Mouse (Mus musculus): ENCODE data around the gene Birc7. TPM values are rescaled to one million over a fixed set of nuclear protein-coding genes. Genes with fewer than 3 reads are reported as not detected.

Birc7 gene
- total RNA-seq (2023) = not detected in 4 replicates

GRCm38 (mm10) chr2:180928723-180929122 is at the start of gene Birc7:
TSS of gene Birc7 (plus strand) at chr2:180929023.

DNA sequence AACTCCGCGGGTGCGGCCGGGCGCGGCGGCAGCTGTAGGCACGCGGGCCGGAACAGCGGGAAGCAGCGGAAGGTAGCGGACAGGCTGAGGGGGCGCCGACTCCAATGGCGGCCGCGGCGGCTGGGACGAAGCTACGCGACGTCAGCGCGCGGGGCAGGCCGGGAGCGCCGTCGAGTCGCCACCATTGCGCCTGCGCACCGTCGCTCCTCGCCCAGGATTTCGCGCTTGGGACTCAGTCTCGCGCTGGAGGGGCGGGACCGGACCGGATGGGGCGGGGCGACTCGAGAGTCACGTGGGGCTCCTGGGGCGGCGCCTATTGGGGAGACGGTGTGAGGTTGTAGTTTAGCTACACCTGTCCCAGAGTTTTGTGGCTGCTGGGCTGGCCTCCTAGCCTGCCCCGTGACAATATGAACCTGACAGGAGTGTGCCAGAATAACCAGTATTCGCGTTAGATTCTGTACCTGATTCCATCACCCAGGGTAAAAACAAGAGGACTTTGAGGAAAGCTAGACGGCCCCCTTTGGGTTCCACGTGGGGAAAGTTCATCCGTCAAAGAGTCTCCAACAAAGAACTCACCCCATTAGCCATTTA is 7.9 kb upstream of the Birc7 start, which contains the start of gene Ythdf1:
Gene Ythdf1, minus strand, starts transcription at position 140 of the 591 bp plus-strand sequence.

DNA sequence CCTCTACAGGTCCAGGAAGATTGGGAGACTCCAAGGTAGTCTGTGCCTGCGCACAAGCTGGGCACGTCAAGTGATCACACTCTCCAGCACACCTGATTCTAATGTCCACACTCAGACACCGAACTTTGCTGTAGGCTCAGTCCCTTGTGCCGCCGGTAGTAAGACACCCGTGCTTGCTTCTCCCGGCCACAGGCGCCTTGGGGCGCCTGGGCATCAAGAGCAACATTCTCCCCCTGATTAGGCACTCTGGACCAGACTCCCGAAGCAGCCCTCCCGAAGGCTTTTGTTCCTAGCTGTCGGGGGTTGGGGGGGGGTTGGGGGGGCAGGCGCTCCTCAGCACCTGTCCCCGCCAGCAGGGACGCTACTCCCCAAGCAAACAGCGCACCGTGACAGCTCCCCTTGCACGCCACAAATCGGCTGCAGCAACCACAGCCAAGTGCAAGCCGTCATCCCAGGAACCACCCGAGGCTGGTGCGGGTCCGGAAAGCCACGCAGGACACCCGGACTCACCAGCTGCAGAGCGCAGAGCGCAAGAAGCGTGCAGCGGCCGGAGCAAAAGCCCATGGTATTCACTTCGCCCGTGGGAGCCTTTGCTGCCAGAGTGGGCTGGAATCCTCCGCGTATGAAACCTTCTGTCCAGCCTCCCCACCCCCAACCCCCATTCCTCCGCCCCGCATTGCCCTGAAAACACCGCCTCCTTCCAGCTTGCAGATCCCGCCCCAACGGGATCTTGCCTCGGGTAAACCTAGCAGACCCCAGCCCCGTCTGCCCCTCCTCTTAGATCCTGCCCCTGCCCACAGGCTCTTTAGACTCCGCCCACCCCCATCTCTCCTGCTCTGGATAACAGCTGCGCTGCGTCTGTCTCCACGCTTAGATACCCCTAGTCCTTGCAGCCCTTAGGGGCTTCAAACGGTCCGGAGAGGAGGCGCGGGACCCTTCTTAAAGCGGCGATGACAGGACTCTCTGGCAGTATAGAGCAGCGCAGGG is 25.5 kb downstream of the Birc7 start, which contains the start of gene Nkain4:
Gene Nkain4, minus strand, starts transcription at position 639 of the 987 bp plus-strand sequence.

GRCm38 (mm10) chr2:180967010-180967763 is 38.4 kb downstream of the Birc7 start, which contains the start of gene Arfgap1:
TSS of gene Arfgap1 (plus strand) at chr2:180967225.

Other genes starting within 250 kb of the Birc7 start
- 88.6 to 99.9 TPM (median 94.8 TPM) in 4 replicates for gene Dido1, start 219.0 kb upstream of the Birc7 start, total RNA-seq (2023)
- 39.4 to 49.6 TPM (median 47.1 TPM) in 4 replicates for gene Gid8, start 218.9 kb upstream of the Birc7 start, total RNA-seq (2023)
- 21.2 to 29.4 TPM (median 25.2 TPM) in 4 replicates for gene Slc17a9, start 203.8 kb upstream of the Birc7 start, total RNA-seq (2023)
- not detected in 4 replicates for gene Bhlhe23, start 152.1 kb upstream of the Birc7 start, total RNA-seq (2023)
- 79.1 to 96.9 TPM (median 86.7 TPM) in 4 replicates for gene Ythdf1, start 8.1 kb upstream of the Birc7 start, total RNA-seq (2023)
- gene Nkain4, start 25.7 kb downstream of the Birc7 start, total RNA-seq (2023) = not detected in 4 replicates
- gene Arfgap1, start 38.2 kb downstream of the Birc7 start, total RNA-seq (2023) = 69.0 to 94.6 TPM (median 78.9 TPM) in 4 replicates
- gene Col20a1, start 57.5 kb downstream of the Birc7 start, total RNA-seq (2023) = 1.8 to 3.8 TPM (median 3.3 TPM) in 4 replicates
- not detected in 4 replicates for gene Chrna4, start 114.5 kb downstream of the Birc7 start, total RNA-seq (2023)
- gene Kcnq2, start 206.3 kb downstream of the Birc7 start, total RNA-seq (2023) = not detected in 4 replicates
- gene Eef1a2, start 228.0 kb downstream of the Birc7 start, total RNA-seq (2023) = not detected in 4 replicates